Mouse (Mus musculus): ENCODE results near the gene Notch4.
A peak's percentile ranks its signal among the peaks of the same experiment; 100 is the strongest.

Gene Notch4

DNA sequence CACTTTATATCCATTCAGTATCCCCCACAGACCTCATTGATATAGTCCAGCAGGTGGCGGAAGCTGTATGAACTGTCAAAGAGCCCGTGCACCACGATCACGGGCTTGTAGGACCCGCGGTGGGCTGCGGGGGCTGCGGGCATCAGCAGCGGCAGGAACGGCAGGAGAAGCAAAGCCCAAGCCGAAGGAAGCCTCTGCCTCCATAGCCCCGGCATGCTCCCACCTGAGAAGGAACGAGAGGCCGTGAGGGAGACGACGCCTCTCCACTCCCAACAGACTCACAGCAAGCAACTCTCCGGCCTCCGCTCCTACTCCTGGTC, 62.7 kb downstream of the Notch4 start:
- DNase-seq (ENCODE audit: low spot score) = no peak

GRCm38 (mm10) chr17:34627093-34627942, 63.2 kb downstream of the Notch4 start:
- peak; percentile 83 for DNase-seq (ENCODE audit: low spot score)

DNA sequence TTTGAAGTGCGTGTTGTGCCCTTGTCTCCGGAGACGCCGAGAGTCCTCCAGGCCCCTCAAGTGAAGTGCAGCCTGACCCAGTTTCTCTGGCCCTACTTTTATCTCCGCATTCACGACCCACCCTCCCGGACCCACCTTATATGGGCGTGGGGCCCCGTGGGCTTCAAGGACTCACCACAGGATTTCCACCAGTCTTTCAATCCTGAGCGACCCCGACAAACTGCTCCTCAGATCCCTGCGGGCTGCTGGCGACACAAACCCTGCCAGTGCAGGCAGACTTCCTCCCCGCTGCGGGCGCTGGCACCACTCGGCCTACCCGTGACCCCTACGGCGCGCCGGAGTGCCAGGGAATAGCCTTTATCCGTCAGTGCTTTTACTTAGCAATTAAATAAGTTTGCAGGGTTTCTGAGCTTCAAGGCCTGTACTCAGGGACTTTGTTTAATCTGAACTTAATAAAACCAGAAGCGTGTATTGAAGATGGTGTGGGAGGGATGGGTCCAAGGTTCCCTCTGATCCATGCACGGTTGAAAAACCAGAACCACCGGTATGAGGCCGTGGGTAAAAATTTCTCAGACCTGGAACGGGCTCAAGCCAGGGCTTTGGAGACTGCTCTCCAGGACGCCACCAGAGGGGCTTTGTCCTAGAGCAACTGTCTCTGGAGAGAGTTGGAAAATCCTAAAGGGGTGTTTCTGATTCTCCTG, 64.0 kb downstream of the Notch4 start, which contains the start of gene Ppt2:
Ppt2 (minus strand) TSS at position 568 of the 701 bp plus-strand sequence.
- DNase-seq (ENCODE audit: low spot score) = peak; percentile 63

DNA sequence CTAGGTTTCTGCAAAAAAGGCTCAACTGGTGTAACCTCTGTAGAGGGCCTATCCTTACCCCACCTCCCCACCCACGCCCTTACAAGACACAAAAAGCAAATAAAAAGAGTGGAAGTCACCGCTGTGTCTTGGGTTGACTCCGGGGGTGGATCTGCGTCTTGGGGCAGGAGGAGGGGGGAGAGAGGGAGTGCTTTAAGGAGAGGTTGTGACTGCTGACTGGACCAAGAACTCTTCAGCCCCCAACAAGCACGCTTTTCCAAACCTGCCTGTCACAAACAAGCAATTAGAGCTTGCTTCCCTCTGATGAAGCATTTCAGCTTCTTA, 64.5 kb downstream of the Notch4 start:
- no peak for DNase-seq (ENCODE audit: low spot score)

DNA sequence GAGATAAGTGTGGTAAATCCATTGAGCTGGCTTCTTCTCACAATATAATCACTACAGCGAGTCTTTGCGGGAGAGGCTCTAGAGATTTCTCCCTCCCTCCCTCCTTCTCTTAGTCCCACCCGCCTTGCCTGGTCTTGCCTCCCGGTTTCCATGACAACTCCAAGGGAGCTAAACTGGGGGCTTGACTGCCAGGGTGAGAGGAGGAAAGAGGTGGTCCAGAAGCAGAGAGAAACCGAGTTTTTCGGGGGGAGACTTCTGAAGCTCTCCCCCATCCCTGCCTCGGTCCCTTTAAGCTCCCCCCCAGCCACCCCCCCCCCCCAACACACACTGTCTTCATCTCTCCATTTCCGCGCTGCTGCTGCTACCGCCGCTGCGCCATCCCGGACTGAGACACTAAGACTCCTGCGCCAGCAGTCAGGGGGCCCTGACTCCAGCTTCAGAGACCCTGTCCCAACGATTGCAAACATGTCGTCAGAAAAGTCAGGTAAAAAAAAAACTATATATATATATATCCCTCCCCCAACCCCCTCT, 65.2 kb downstream of the Notch4 start, which contains the start of gene Prrt1:
Prrt1 (plus strand) TSS at position 313 of the 531 bp plus-strand sequence.
- no peak for DNase-seq (ENCODE audit: low spot score)

GRCm38 (mm10) chr17:34629796-34630603, 65.9 kb downstream of the Notch4 start:
- DNase-seq (ENCODE audit: low spot score) = no peak

DNA sequence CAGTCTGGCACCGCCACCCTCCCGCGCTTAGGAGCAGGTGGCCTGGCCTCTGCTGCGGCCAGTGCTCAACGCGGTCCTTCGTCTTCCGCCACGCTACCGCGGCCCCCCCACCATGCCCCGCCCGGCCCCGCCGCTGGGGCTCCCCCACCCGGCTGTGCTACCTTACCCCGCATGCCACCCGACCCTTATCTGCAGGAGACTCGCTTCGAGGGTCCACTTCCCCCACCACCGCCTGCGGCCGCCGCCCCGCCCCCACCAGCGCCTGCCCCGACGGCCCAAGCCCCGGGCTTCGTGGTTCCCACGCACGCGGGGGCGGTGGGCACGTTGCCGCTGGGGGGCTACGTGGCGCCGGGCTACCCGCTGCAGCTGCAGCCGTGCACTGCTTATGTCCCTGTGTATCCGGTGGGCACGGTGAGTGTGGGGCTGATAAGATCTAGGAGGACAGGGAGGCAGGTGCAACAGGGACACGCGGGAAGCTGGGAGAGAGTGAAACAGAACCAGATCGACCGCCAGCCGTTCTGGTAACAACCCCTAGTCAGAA, 66.8 kb downstream of the Notch4 start:
- DNase-seq (ENCODE audit: low spot score) = no peak

DNA sequence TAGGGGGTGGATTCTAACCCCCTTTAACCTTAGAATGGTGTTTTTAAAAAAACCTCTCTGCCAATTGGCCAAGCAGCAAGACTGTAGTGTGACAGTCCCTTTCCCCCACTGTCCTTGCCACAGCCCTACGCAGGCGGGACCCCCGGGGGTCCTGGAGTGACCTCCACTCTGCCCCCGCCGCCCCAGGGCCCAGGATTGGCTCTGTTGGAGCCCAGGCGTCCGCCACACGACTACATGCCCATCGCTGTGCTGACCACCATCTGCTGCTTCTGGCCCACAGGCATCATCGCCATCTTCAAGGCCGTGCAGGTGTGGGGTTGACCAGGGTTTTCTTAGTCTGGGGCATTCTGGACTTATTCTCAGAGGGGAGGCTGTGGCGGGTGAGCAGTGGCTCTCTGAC, 67.6 kb downstream of the Notch4 start:
- DNase-seq (ENCODE audit: low spot score) = no peak

DNA sequence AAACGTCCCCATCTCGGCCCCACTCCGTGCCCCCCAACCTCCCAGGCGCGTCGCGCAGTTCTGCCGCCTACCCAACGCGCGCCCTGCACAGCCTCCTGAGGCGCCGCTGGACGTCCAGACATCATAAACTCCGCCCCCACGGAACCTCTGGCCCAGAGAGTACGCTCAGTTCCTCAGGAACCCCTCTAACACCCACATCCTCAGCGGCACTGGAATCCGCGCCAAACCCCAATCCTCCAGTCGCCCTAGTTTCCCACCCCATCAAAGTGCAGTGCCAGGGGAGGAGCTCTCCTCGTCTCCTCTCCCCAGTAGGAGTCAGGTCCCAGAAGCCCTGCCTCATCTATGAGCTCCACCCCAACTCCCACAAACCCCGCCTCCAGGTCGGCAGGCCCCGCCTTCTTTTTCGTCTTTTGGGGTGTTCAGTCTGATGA, 68.2 kb downstream of the Notch4 start:
- DNase-seq (ENCODE audit: low spot score) = peak; percentile 73

DNA sequence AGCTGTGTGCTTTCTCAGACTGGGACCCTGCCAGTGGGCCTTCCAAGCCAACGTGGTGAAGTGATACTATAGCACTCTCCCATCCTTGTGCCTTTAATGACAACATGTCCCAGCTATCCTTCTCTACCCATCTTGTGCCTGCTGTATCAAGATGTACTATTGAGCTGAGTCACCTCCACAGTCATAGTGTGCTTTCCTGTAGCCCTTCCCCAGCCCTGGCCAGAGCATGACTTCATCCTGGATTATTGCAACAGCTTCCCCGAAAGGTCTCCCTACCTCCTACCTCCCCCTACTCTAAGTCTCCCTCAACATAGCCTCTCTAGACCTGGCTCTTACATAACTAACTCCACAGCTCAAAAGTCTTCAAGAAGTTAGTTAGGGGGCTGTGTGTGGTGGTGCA, 71.6 kb downstream of the Notch4 start:
- no peak for DNase-seq (ENCODE audit: low spot score)

DNA sequence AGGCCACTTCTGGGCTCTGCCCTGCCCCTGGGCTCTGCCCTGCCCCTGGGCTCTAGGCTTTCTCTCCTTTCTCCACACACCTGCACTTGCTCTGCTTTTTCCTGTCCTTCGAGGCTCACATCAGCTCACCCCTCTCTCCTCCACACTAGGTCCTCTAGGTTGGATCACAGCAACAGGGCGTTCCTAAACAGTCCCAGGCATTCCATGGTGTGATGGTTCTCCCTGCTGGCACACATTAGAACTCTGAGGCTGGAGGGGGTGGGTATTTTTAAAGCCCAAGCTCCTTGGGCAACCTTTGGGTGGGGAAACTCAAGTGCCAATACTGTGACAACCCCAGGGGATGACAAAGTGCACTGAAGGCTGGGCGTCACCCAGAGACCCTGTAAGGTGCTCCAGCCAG, 73.4 kb downstream of the Notch4 start:
- no peak for DNase-seq (ENCODE audit: low spot score)

Data from ovary, postnatal 36 days (tissue).